Mouse (Mus musculus): ENCODE data around the gene Aspscr1. TPM values are rescaled to one million over a fixed set of nuclear protein-coding genes. Genes with fewer than 3 reads are reported as not detected.

The Aspscr1 gene
- polyA plus RNA-seq, 1 experiment from 2014 or later = 145 TPM

DNA sequence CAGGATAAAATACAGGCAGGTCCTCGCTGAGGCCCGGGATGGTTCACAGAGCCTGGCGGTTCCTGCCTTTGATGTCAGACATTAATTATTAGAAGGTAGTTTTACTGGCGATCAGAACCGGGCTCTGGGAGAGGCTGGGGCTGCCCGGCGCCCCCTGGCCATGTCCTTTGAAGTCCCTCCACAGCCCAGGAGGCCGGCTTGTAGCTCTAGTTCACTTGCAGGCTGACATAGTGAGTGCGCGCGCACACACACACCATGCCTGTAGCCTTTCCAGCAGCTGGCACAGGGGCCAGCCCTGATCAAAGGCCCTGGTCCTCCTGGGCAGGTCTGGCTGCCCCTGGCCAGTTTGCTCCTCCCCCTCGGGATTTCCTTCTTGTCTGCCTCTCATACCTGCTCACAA lies 22.9 kb downstream of the Aspscr1 start:
- no peak overlapping the region for H3K4me3 ChIP-seq (replicated peaks)

DNA sequence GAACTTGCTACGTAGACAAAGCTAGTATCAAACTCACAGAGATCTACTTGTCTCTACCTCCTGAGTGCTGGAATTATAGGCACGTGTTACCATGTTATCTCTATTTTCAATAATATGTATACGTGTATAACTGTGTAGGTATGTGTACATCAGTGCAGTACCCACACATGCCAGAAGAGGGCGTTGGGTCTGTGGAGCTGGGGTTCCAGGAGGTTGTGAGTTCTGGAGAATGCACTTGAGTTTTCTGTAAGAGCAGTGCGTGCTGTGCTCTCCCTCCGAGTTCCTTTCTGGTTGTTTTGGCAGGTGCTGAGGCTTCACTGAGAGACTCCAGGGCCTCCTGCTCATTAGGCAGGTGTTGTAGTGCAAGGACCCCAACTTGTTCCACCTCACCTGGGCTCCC lies 23.8 kb downstream of the Aspscr1 start:
- 91% methylated on average over 6 of the region's 6 CpGs for WGBS
- no peak for ATAC-seq (ENCODE audit: low FRiP score)

More for the DNA sequence above, 22.9 kb downstream of the Aspscr1 start:
- H3K9me3 ChIP-seq = no peaks in the 10 kb centered on the region
- WGBS = 61% methylated on average over 12 of the region's 12 CpGs
- no peak overlapping the region for H3K9ac ChIP-seq
- H3K27ac ChIP-seq = peak overlapping the region; percentile 43
- H3K4me1 ChIP-seq = peaks cover 15% of the 10 kb centered on the region
- peak; percentile 41; the same call in 1 of the 2 replicates for ATAC-seq (ENCODE audit: low FRiP score)
- no peaks in the 10 kb centered on the region for H3K27me3 ChIP-seq
- H3K4me2 ChIP-seq = no peak overlapping the region
- H3K36me3 ChIP-seq (replicated peaks) = peaks cover 52% of the 10 kb centered on the region

DNA sequence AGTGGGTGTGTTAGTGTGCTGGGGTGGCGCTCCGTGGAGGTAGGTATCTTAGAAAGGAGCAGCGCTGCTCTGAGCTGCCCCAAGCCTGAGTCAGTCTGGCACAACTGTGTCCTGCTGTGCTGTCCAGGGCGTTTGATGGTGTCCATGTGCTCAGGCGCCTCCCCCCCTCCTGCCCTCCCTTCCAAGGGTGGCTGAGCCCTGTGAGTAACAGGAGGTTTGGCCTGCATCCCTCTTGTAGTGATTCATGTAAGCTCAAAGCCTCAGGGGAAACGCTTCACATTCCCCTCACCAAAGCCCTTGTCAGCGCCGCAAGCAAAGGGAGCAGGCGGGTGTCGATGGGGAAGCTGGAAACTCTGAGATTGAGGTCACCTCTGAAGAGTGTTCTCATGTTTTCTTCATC lies 25.0 kb downstream of the Aspscr1 start:
- Histone ChIP-seq H3K27ac (no peak overlapping the region), H3K36me3 (replicated peaks) (peaks cover 59% of the 10 kb centered on the region), H3K9me3 (no peaks in the 10 kb centered on the region), H3K4me1 (peaks cover 15% of the 10 kb centered on the region), H3K9ac (peak overlapping the region; percentile 36; the same call in 1 of the 2 replicates), H3K4me2 (no peak overlapping the region), H3K4me3 (replicated peaks) (no peak overlapping the region), H3K27me3 (no peaks in the 10 kb centered on the region)
- no peak for ATAC-seq (ENCODE audit: low FRiP score)
- WGBS = 77% methylated on average over 10 of the region's 10 CpGs

More for the DNA sequence above, 23.8 kb downstream of the Aspscr1 start:
- Histone ChIP-seq H3K36me3 (replicated peaks) (peaks cover 55% of the 10 kb centered on the region), H3K9me3 (no peaks in the 10 kb centered on the region), H3K27me3 (no peaks in the 10 kb centered on the region), H3K4me2 (no peak overlapping the region), H3K4me1 (peaks cover 15% of the 10 kb centered on the region), H3K4me3 (replicated peaks) (no peak overlapping the region), H3K27ac (no peak overlapping the region), H3K9ac (no peak overlapping the region)

DNA sequence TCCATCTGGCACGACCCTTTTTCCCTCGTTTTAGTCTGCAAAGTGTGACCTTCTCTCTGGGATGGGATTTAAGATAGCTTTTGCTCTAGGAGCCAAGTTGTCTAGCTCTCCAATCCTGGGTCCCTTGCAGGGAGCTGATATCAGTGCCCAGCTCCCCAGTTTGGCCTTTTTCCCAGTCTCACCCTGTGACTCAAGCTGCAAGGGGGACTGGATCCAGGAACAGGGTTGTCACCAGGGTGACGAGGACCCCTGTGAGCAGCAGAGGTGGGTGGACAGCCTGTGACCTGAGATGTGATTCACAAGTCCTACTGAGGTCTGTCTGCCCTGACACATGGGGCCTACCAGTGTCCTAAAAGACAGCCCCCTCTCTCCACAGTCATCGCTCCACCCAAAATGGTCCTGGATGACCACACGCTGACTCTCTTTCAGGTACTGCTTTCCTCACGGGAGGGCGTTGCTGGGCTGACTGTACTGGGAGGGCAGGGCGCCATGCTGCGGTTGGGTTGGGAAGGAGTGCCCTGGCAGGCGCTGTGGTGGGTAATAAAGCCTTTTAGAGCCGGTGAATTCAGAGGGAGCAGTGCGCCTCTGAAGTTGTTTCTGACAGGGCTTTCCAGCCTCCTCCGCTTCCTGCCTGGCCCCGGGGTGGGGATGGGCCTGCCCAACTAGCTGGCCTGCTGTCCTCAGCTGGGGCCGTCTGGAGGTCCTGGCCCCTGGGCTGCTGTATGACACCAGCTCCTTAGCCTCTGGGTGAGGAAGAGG lies 31.1 kb downstream of the Aspscr1 start:
- peaks cover 52% of the 10 kb centered on the region for H3K36me3 ChIP-seq (replicated peaks)
- peak overlapping the region; percentile 44; the same call in 1 of the 2 replicates for H3K9ac ChIP-seq
- ATAC-seq (ENCODE audit: low FRiP score) = no peak

DNA sequence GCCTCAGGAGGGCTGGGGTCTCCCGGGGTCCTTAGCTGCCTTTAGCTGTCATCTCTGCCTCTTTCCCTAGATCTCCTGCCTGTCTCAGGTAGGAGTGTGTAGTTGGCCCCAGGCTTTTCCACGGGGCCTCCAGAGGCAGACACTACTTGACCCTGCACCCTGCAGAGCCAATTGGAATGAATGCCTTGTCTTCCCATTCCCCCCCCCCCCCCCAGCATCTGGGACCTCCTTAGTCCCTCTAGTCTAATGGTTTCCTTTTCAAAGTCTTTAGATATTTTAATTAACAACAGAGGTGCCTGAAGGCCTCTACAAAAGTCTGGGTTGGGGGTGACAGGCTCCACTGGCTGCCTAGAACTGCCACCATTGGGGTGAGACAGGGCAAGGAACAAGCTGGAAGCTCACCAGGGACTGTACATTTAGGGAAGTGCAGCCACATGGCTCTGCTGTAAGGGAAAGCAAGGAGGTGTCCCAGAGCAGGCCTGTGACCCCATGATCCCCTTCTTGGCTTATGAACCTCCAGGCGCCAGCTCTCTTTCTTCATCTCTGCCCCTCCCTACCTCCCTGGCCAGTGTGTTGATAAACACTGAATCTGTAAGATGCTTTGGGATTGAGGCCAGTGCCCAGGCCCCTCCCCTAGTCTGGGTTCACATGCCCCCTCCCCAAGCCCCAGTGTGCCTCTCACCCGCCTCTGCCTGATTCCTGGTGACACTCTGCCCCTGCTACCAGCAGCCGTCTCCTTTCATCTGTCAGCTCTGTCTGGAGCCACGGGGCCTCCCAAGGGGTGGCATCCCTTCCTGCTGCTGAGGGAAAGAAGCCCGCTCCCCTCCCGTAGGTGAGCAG lies 31.9 kb downstream of the Aspscr1 start:
- Histone ChIP-seq H3K9me3 (no peaks in the 10 kb centered on the region), H3K4me2 (no peak overlapping the region), H3K4me1 (peaks cover 48% of the 10 kb centered on the region), H3K9ac (peak overlapping the region; percentile 44; the same call in 1 of the 2 replicates), H3K36me3 (replicated peaks) (peaks cover 53% of the 10 kb centered on the region), H3K27ac (peak overlapping the region; percentile 2; the same call in 1 of the 2 replicates), H3K27me3 (0 out of 2 replicates have a peak, but pooled peaks cover 8% of the 10 kb centered on the region), H3K4me3 (replicated peaks) (no peak overlapping the region)
- 21% methylated on average over 8 of the region's 8 CpGs for WGBS
- ATAC-seq (ENCODE audit: low FRiP score) = no peak

More for the DNA sequence above, 31.1 kb downstream of the Aspscr1 start:
- Histone ChIP-seq H3K27ac (peak overlapping the region; percentile 2; the same call in 1 of the 2 replicates), H3K9me3 (no peaks in the 10 kb centered on the region), H3K4me3 (replicated peaks) (no peak overlapping the region), H3K27me3 (0 out of 2 replicates have a peak, but pooled peaks cover 8% of the 10 kb centered on the region), H3K4me2 (no peak overlapping the region), H3K4me1 (peaks cover 48% of the 10 kb centered on the region)
- WGBS = 50% methylated on average over 15 of the region's 15 CpGs

DNA sequence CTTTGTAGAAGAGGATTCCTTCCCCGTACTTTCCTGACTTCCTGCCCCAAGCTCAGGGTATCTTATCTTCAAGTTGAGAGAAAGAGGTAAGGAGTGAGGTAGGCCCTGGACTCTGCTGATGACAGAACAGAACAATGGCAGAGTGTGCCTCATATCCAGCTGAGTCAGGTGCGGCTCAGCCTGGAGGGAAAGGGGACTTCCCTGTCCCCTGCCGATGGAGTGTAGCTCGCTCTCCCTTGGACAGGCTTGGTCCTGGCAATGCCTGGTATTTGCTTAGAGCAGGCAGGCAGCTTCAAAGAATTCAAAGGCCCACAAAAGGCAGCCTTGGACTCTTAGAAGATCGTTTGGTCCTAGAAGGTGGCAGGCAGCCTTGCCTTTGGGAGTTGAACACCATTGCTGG lies 33.3 kb downstream of the Aspscr1 start:
- H3K9ac ChIP-seq = no peak overlapping the region
- no peak overlapping the region for H3K4me2 ChIP-seq
- H3K4me1 ChIP-seq = peaks cover 48% of the 10 kb centered on the region
- no peak for ATAC-seq (ENCODE audit: low FRiP score)
- peaks cover 53% of the 10 kb centered on the region for H3K36me3 ChIP-seq (replicated peaks)
- H3K27me3 ChIP-seq = 0 out of 2 replicates have a peak, but pooled peaks cover 8% of the 10 kb centered on the region
- H3K4me3 ChIP-seq (replicated peaks) = no peak overlapping the region
- WGBS = 65% methylated on average over 5 of the region's 5 CpGs
- H3K27ac ChIP-seq = no peak overlapping the region
- no peaks in the 10 kb centered on the region for H3K9me3 ChIP-seq

DNA sequence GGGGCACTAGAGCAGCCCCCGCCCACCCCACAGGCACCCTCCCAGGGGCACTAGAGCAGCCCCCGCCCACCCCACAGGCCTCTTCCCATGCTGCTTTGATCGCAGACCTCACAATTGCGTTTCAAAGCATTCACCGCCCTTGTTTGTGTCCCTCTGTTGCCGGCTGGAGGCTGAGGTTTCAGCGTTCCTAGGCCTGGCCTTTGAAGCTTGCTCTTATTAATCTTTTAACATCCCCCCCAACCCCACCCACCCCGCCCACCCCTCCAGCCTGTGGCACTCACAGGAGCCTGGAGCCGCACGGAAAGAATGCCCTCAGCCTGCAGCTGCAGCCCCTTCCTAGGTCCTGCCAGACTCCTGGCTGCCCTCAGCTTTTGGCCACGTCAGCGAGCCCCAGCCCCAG lies 34.5 kb downstream of the Aspscr1 start:
- 0 out of 2 replicates have a peak, but pooled peaks cover 8% of the 10 kb centered on the region for H3K27me3 ChIP-seq
- 1% methylated on average over 11 of the region's 12 CpGs for WGBS
- no peak for ATAC-seq (ENCODE audit: low FRiP score)
- H3K4me1 ChIP-seq = peaks cover 52% of the 10 kb centered on the region
- H3K27ac ChIP-seq = peak overlapping the region; percentile 68
- H3K4me3 ChIP-seq (replicated peaks) = no peak overlapping the region
- H3K36me3 ChIP-seq (replicated peaks) = peaks cover 48% of the 10 kb centered on the region
- H3K4me2 ChIP-seq = peak overlapping the region; percentile 10
- H3K9ac ChIP-seq = peak overlapping the region; percentile 47
- no peaks in the 10 kb centered on the region for H3K9me3 ChIP-seq

DNA sequence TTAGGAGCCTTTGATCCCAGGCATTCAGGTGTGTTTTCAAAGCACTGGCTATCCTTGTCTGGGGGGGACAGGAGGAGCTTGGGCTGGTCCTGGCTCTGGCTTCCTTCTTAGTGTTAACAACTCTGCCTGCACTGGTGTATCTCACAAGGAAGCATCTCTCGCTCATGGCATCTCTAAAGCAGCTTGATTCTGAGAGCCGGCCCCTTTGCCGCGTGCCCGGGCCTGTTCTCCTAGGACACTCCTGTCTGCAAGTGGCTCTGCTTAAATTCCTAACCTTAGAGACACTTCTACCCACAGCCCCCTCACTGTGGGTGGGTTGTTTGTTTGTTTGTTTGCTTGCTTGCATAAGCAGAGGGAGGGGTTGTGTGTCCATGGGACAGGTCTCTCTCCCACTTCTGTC lies 35.2 kb downstream of the Aspscr1 start:
- 0 out of 2 replicates have a peak overlapping the region, but pooled peaks have one; percentile 47 for H3K9ac ChIP-seq
- no peak overlapping the region for H3K4me2 ChIP-seq
- H3K9me3 ChIP-seq = no peaks in the 10 kb centered on the region
- H3K4me1 ChIP-seq = peaks cover 59% of the 10 kb centered on the region
- no peak overlapping the region for H3K4me3 ChIP-seq (replicated peaks)
- H3K27ac ChIP-seq = peak overlapping the region; percentile 68; the same call in 1 of the 2 replicates
- 56% methylated on average over 5 of the region's 5 CpGs for WGBS
- H3K27me3 ChIP-seq = 0 out of 2 replicates have a peak, but pooled peaks cover 8% of the 10 kb centered on the region
- peaks cover 44% of the 10 kb centered on the region for H3K36me3 ChIP-seq (replicated peaks)
- no peak for ATAC-seq (ENCODE audit: low FRiP score)

DNA sequence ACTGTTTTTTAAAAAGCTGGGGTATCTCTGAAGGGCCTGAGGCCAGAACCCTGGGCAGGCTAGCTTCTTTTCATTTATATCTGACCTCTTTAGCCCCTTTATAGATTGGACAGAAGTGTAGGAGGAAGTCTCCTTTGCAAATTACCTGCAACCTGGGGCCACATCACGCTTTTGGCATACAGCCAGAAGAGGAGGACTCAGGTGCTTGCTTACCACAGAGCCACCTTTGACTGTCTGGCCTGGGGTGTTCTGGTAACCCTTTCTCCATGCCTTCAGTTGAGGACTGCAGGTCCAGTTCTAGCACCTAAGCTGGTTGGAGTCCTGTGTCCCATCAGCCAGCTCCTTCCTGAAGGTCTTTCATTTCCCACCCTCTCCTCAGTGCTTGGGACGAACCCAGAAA lies 36.8 kb downstream of the Aspscr1 start:
- Histone ChIP-seq H3K27ac (no peak overlapping the region), H3K4me1 (peaks cover 58% of the 10 kb centered on the region), H3K27me3 (0 out of 2 replicates have a peak, but pooled peaks cover 8% of the 10 kb centered on the region), H3K9ac (0 out of 2 replicates have a peak overlapping the region, but pooled peaks have one; percentile 12), H3K9me3 (no peaks in the 10 kb centered on the region), H3K4me3 (replicated peaks) (no peak overlapping the region), H3K36me3 (replicated peaks) (peaks cover 31% of the 10 kb centered on the region), H3K4me2 (no peak overlapping the region)
- no peak for ATAC-seq (ENCODE audit: low FRiP score)
- 87% methylated on average over 2 of the region's 2 CpGs for WGBS

DNA sequence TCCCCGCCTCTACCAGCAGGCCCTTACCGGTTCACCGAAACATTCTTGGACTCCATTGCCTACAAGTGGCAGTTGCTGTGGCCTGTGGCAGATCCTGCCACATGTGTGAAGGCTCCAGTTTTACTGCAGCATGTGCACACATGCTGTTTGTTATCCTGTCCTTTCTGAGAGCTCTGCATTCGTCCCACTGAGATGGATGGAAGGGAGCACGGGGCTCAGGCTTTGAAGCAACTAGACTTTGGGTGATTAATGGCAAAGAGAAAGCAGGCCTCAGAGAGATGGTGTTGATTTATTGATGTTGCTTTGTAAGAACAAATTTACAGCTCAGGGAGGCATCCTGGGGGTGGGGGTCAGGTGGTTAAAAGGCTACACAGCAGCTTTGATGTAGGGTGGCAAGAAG lies 37.9 kb downstream of the Aspscr1 start:
- no peak overlapping the region for H3K27ac ChIP-seq
- peaks cover 56% of the 10 kb centered on the region for H3K4me1 ChIP-seq
- ATAC-seq (ENCODE audit: low FRiP score) = no peak
- H3K36me3 ChIP-seq (replicated peaks) = peaks cover 36% of the 10 kb centered on the region
- no peak overlapping the region for H3K9ac ChIP-seq
- 0 out of 2 replicates have a peak, but pooled peaks cover 4% of the 10 kb centered on the region for H3K27me3 ChIP-seq
- no peak overlapping the region for H3K4me2 ChIP-seq
- no peak overlapping the region for H3K4me3 ChIP-seq (replicated peaks)
- no peaks in the 10 kb centered on the region for H3K9me3 ChIP-seq
- 86% methylated on average over 5 of the region's 5 CpGs for WGBS

DNA sequence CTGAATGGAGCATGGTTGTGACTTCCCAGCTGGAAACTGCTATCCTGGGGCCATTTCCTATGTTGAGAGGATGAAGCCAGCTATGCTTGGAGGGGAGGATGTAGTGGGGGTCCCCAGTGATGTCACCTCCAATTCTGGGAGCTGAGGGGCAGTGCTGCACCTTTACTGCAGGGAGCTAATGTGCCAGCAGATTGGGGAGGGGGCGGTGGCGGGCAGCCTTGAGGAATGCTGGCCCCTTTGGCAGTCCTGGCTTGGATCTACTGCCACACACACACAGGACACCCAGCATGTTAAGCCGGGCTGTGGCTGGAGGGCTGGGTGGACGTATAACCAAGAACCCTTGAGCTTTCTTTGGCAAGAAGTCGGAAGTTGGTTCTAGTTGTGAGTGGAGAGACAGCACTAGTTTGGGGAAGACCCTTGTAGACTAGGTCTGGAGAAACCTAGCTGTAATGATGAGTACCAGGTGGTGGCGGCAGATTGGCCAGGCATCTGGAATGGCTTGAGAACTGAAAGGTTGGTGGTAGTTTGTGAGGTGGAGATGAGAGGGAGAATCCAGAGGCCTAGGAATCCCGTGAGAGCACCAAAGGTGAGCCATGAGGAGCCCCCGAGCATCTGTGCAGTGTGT lies 39.3 kb downstream of the Aspscr1 start:
- 66% methylated on average over 8 of the region's 8 CpGs for WGBS
- H3K27ac ChIP-seq = no peak overlapping the region
- H3K4me2 ChIP-seq = peak overlapping the region; percentile 99
- no peaks in the 10 kb centered on the region for H3K27me3 ChIP-seq
- H3K4me1 ChIP-seq = peaks cover 42% of the 10 kb centered on the region
- no peak for ATAC-seq (ENCODE audit: low FRiP score)
- peak overlapping the region; percentile 8; the same call in 1 of the 2 replicates for H3K4me3 ChIP-seq (replicated peaks)
- 0 out of 2 replicates have a peak overlapping the region, but pooled peaks have one; percentile 25 for H3K9ac ChIP-seq
- peaks cover 47% of the 10 kb centered on the region for H3K36me3 ChIP-seq (replicated peaks)
- H3K9me3 ChIP-seq = no peaks in the 10 kb centered on the region

Measured in forebrain, embryonic 12.5 days (tissue).